Mouse (Mus musculus): Measurements from ENCODE around the gene Timm50. TPM values are rescaled to one million over a fixed set of nuclear protein-coding genes. Genes with fewer than 3 reads are reported as not detected.
A peak's percentile ranks its signal among the peaks of the same experiment; 100 is the strongest.

Timm50 gene
- 10 to 100 TPM; 68.6 to 76.6 TPM for total RNA-seq (2021)

GRCm38 (mm10) chr7:28311926-28312543 is at the start of gene Timm50:
Timm50 (minus strand) TSS chr7:28312072.
- peak; percentile 98 for DNase-seq

- no peak for DNase-seq
Observed at GRCm38 (mm10) chr7:28360291-28360690, 48.4 kb upstream of the Timm50 start.

GRCm38 (mm10) chr7:28359854-28360253 is 48.0 kb upstream of the Timm50 start:
- no peak for DNase-seq

GRCm38 (mm10) chr7:28358431-28358830 is 46.6 kb upstream of the Timm50 start:
- DNase-seq = no peak

GRCm38 (mm10) chr7:28357984-28358383 is 46.1 kb upstream of the Timm50 start:
- DNase-seq = no peak

GRCm38 (mm10) chr7:28356981-28357380 is 45.1 kb upstream of the Timm50 start:
- DNase-seq = peak; percentile 80

GRCm38 (mm10) chr7:28355221-28355620 is 43.3 kb upstream of the Timm50 start:
- no peak for DNase-seq

GRCm38 (mm10) chr7:28354596-28354995 is 42.7 kb upstream of the Timm50 start:
- no peak for DNase-seq

- no peak for DNase-seq
Observed at GRCm38 (mm10) chr7:28354113-28354581, 42.3 kb upstream of the Timm50 start.

GRCm38 (mm10) chr7:28353267-28353666 is 41.4 kb upstream of the Timm50 start:
- no peak for DNase-seq

- no peak for DNase-seq
Observed at GRCm38 (mm10) chr7:28351676-28352191, 39.9 kb upstream of the Timm50 start.

- peak; percentile 100 for DNase-seq
Observed at GRCm38 (mm10) chr7:28350155-28350883, 38.4 kb upstream of the Timm50 start, which contains the start of gene Rps16. Rps16 (plus strand) TSS chr7:28350652.

- DNase-seq = no peak
Observed at GRCm38 (mm10) chr7:28348601-28349000, 36.7 kb upstream of the Timm50 start.

GRCm38 (mm10) chr7:28347746-28348145 is 35.9 kb upstream of the Timm50 start:
- DNase-seq = no peak

GRCm38 (mm10) chr7:28344637-28345036 is 32.8 kb upstream of the Timm50 start:
- DNase-seq = peak; percentile 70

- no peak for DNase-seq
Observed at GRCm38 (mm10) chr7:28341381-28341780, 29.5 kb upstream of the Timm50 start.

GRCm38 (mm10) chr7:28339213-28339917 is 27.5 kb upstream of the Timm50 start:
- peak; percentile 70 for DNase-seq

- DNase-seq = peak; percentile 98
Observed at GRCm38 (mm10) chr7:28338108-28338998, 26.5 kb upstream of the Timm50 start, which contains the start of gene Supt5. Supt5 (minus strand) TSS chr7:28338746.

GRCm38 (mm10) chr7:28335471-28335870 is 23.6 kb upstream of the Timm50 start:
- no peak for DNase-seq

- no peak for DNase-seq
Observed at GRCm38 (mm10) chr7:28334534-28334933, 22.7 kb upstream of the Timm50 start.

GRCm38 (mm10) chr7:28328260-28328659 is 16.4 kb upstream of the Timm50 start:
- DNase-seq = no peak

- no peak for DNase-seq
Observed at GRCm38 (mm10) chr7:28326457-28326856, 14.6 kb upstream of the Timm50 start.

Data from heart, postnatal 4 days (tissue).